Comparison of ENCODE assay signal across 8 mouse cellular contexts in the genomic region with DNA sequence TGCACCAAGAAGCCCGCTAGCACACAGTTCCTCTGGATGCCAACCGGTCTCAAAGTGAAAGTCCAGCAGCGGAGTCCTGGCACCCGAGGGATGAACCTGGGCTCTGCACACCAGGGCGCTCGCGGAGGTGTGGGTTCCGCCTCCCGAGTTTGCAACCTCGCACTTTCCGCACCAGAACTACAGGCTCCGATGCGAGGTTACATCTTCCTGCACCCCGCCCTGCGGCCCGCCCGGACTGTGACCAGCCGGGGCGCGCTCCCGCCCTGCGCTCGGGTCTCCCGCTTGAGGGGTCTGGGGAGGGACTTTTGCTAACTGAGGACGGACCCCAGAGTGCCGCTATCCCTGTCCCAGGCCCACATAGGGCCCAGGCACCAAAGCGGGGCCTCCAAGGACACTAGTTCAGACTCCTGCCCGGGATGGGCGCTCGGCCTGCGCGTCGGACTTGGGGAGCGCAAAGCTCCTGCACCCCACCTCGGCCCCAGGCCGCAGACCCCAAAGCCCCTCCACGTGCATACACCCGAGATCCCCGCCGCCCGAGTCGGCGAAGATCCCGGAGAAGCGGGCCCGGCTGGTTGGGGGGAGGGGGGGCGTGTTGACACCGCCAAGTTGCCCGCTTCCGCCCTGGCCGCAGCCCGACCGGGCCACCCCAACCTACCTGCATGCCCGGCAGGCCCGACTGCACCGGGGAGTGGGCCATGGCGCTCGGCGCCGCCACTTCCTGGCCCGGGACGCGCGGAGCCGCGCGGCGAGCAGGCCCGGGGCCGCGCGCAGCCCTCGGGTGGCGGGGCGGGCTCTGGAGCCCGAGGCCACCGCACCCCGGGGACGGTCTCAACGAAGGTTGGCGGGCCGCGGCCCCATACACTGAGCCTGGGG. TPM values are rescaled to one million over a fixed set of nuclear protein-coding genes. Genes with fewer than 3 reads are reported as not detected.
DNase-seq lines count a peak whose midpoint lies in the region; TF ChIP-seq lines count a peak whose summit lies in the region.

No protein-coding gene starts in this region.

- peak overlapping the region; percentile 90 to 98 for H3K4me3 ChIP-seq in MEL (ENCODE audit: control insufficient read depth in 1 of 2, insufficient read depth in 1 of 2, low read depth in 2 of 2, low read length in 2 of 2)
- peak overlapping the region; percentile 99 for H3K4me3 ChIP-seq in erythroblast, embryonic 14.5 days (replicated peaks)
- H3K4me3 ChIP-seq in megakaryocyte, embryonic 14.5 days (replicated peaks) = peak overlapping the region; percentile 96

- no peak for TF ChIP-seq RAD21 in MEL (IDR thresholded peaks at IDR 0.05; ENCODE audit: low read depth, low read length)

- intact Hi-C loops in heart, postnatal 14 days (cut with DNase I) = loop anchor here (2.0 kb wide), 3 partner anchors 44 to 100 kb away; no protein-coding TSS in a partner anchor

- H3K27me3 ChIP-seq in MEL (ENCODE audit: control insufficient read depth in 1 of 2, insufficient read depth in 2 of 2, low read length in 2 of 2) = no peaks in the 10 kb centered on the region
- peaks cover 12% of the 10 kb centered on the region for H3K27me3 ChIP-seq in erythroblast, embryonic 14.5 days (ENCODE audit: control insufficient read depth)
- no peaks in the 10 kb centered on the region for H3K27me3 ChIP-seq in megakaryocyte, embryonic 14.5 days (replicated peaks)

- H3K9ac ChIP-seq in MEL (ENCODE audit: control insufficient read depth, low read depth, low read length, poor library complexity, severe bottlenecking) = peak overlapping the region; percentile 99

- no peak for TF ChIP-seq CTCF in MEL (IDR thresholded peaks at IDR 0.05 in 2 of 3, conservative IDR thresholded peaks at IDR 0.05 in 1 of 3; ENCODE audit: control insufficient read depth in 1 of 3, insufficient read depth in 1 of 3, low read depth in 2 of 3, low read length in 3 of 3, poor library complexity in 1 of 3, severe bottlenecking in 1 of 3)

- no peak for TF ChIP-seq EP300 in MEL (IDR thresholded peaks at IDR 0.05; ENCODE audit: low read depth in 1 of 2, low read length in 2 of 2)

- H3K36me3 ChIP-seq in MEL (ENCODE audit: control insufficient read depth in 1 of 2, insufficient read depth in 2 of 2, low read length in 2 of 2) = peaks cover 2 to 32% of the 10 kb centered on the region in 2 experiments; a peak in 2 of 4 replicates
- peaks cover 39% of the 10 kb centered on the region for H3K36me3 ChIP-seq in erythroblast, embryonic 14.5 days (ENCODE audit: control insufficient read depth)
- peaks cover 31% of the 10 kb centered on the region for H3K36me3 ChIP-seq in megakaryocyte, embryonic 14.5 days (replicated peaks; ENCODE audit: low read length)

- peak in 1 of 2 experiments; percentile 8; a peak in 1 of 4 replicates for TF ChIP-seq POLR2A in MEL (IDR thresholded peaks at IDR 0.05; ENCODE audit: control insufficient read depth in 1 of 2, insufficient read depth in 1 of 2, low read depth in 1 of 2, low read length in 2 of 2, poor library complexity in 1 of 2)

- H3K79me2 ChIP-seq in MEL (ENCODE audit: control insufficient read depth, insufficient read depth, low read length, poor library complexity) = peaks cover 58% of the 10 kb centered on the region

- peak; percentile 72 for DNase-seq in MEL (ENCODE audit: low read depth, low spot score)
- DNase-seq in adrenal gland, postnatal 4 days (ENCODE audit: low spot score in 2 of 2) = peak; percentile 31 to 43
- DNase-seq in heart, postnatal 14 days = peak; percentile 66 to 70
- DNase-seq in kidney, postnatal 36 days = peak; percentile 87
- peak; percentile 67 for DNase-seq in spleen, adult 12 weeks (ENCODE audit: low spot score)
- no peak for DNase-seq in frontal cortex, postnatal 14 days (ENCODE audit: low spot score in 2 of 2)

- H3K27ac ChIP-seq in MEL (ENCODE audit: control insufficient read depth, low read depth, low read length) = peak overlapping the region; percentile 56

- no peaks in the 10 kb centered on the region for H3K9me3 ChIP-seq in MEL (replicated peaks; ENCODE audit: insufficient read depth, low read length)
- no peaks in the 10 kb centered on the region for H3K9me3 ChIP-seq in erythroblast, embryonic 14.5 days (ENCODE audit: control insufficient read depth, low read length)
- H3K9me3 ChIP-seq in megakaryocyte, embryonic 14.5 days = no peaks in the 10 kb centered on the region

- H3K4me1 ChIP-seq in MEL (ENCODE audit: control insufficient read depth in 1 of 2, insufficient read depth in 2 of 2, low read length in 2 of 2) = peaks cover 8 to 23% of the 10 kb centered on the region in 2 experiments
- peaks cover 64% of the 10 kb centered on the region for H3K4me1 ChIP-seq in erythroblast, embryonic 14.5 days (ENCODE audit: control insufficient read depth)
- peaks cover 76% of the 10 kb centered on the region for H3K4me1 ChIP-seq in megakaryocyte, embryonic 14.5 days

TF ChIP-seq in MEL, 35 proteins besides CTCF, POLR2A, EP300 and RAD21:
- TF ChIP-seq USF2 (IDR thresholded peaks at IDR 0.05; ENCODE audit: borderline replicate concordance in 1 of 2, insufficient read depth in 1 of 2, low read depth in 1 of 2, low read length in 2 of 2) (no peak), SIN3A (IDR thresholded peaks at IDR 0.05; ENCODE audit: low read length) (peak; percentile 16; the same call in 1 of the 2 replicates), MXI1 (IDR thresholded peaks at IDR 0.05; ENCODE audit: low read depth, low read length) (peak; percentile 41; the same call in 1 of the 2 replicates), MYB (IDR thresholded peaks at IDR 0.05; ENCODE audit: low read depth, low read length) (no peak), ZKSCAN1 (IDR thresholded peaks at IDR 0.05; ENCODE audit: low read depth, low read length) (no peak), UBTF (IDR thresholded peaks at IDR 0.05; ENCODE audit: borderline replicate concordance, insufficient read depth, low read depth, low read length) (0 out of 2 replicates have a peak, but pooled peaks have one; percentile 43), MAZ (IDR thresholded peaks at IDR 0.05; ENCODE audit: low read depth, low read length) (peak; percentile 49; the same call in 1 of the 2 replicates), MAFK (IDR thresholded peaks at IDR 0.05; ENCODE audit: borderline replicate concordance, low read depth, low read length) (no peak)

RNA-seq across cellular contexts. Expression of gene Stk24, which starts 1.3 kb away (rescaled TPM):
- total RNA-seq in MEL (2012; rRNA removed) = 60.5 and 62.5 TPM in 2 replicates
- polyA plus RNA-seq in MEL (2012; ENCODE audit: insufficient read depth in 1 of 2, insufficient read length in 2 of 2, low read depth in 1 of 2, low replicate concordance in 2 of 2, missing spikeins in 1 of 2) = 10 to 100 TPM in 1 of 2 experiments, not detected in 1; 79.3 TPM
- 100 to 1,000 TPM; 142 to 152 TPM for total RNA-seq in adrenal gland, postnatal 4 days (2021)
- 6.7 and 7.8 TPM in 2 replicates for polyA plus RNA-seq in erythroblast, embryonic 14.5 days (2012)
- total RNA-seq in heart, postnatal 14 days (2021) = 10 to 100 TPM; 68.0 to 69.3 TPM
- polyA plus RNA-seq in megakaryocyte, embryonic 14.5 days (2012; ENCODE audit: insufficient read depth, low replicate concordance) = 37.4 and 52.9 TPM in 2 replicates

Comparison
In these comparisons a context has a peak if more than half of its experiments do, and no peak if none do; other contexts are left out.
1. DNase-seq: peak in MEL (single experiment), adrenal gland, postnatal 4 days (2 of 2), heart, postnatal 14 days (2 of 2), kidney, postnatal 36 days (2 of 2) and spleen, adult 12 weeks (single experiment); none in frontal cortex, postnatal 14 days (0 of 2).
2. Peak in every context shown above with its lines, with median percentiles within 50 percentile points of each other: H3K4me3 ChIP-seq.